Mouse (Mus musculus) erythroblast, embryonic 14.5 days (primary cell): ENCODE measurements around the gene Sars2. TPM values are rescaled to one million over a fixed set of nuclear protein-coding genes. Genes with fewer than 3 reads are reported as not detected.
A peak's percentile ranks its signal among the peaks of the same experiment; 100 is the strongest.

Experiments used
- H3K27me3 ChIP-seq: 2 replicates; pipeline ENCODE4 v1.6.1; 2012; ENCODE audit warnings: inconsistent platforms; ENCODE audit not compliant: control insufficient read depth
- H3K36me3 ChIP-seq: 2 replicates; pipeline ENCODE4 v1.6.1; 2012; ENCODE audit warnings: mild to moderate bottlenecking, inconsistent platforms; ENCODE audit not compliant: control insufficient read depth
- H3K4me1 ChIP-seq: 2 replicates; pipeline ENCODE4 v1.6.1; 2012; ENCODE audit warnings: inconsistent platforms; ENCODE audit not compliant: control insufficient read depth
- H3K4me3 ChIP-seq: replicated peaks from 2 replicates; pipeline ENCODE3; 2012; ENCODE audit warnings: moderate library complexity, mild to moderate bottlenecking, inconsistent platforms
- H3K9me3 ChIP-seq: 2 replicates; pipeline ENCODE4 v1.6.1; 2012; ENCODE audit warnings: low read length, inconsistent platforms, mixed read lengths; ENCODE audit not compliant: control insufficient read depth
- GATA1 ChIP-seq: IDR thresholded peaks from 2 replicates; pipeline ENCODE4 v1.6.1; 2012; ENCODE audit warnings: low read length, inconsistent platforms, mixed read lengths
- TAL1 ChIP-seq: IDR thresholded peaks from 3 replicates; pipeline ENCODE4 v1.6.1; 2012; ENCODE audit warnings: low read length, inconsistent platforms, mixed read lengths
- polyA plus RNA-seq: library from polyadenylated mRNA; stranded (reverse); fragments of >175 nt; gene quantifications from 2 replicates; pipeline ENCODE4 v1.2.3, GENCODE M21; 2012

Gene Sars2
- polyA plus RNA-seq, 1 experiment: 2.7 TPM

DNA sequence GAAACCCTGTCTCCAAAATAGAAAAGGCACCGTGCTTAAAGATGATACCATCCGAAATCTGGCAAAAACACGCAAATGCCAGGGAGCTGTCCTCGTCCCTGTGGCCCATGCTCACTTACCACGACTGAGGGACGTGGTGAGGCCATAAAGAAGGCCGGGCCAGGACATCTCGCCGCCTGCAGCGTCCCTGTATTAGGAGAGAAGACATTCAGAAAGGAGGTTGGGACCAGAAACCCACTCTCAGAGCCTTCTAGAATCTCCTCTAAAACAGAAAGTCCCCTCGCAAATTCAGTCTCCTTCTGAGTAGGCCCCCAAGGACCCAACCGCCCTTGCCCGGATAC is 454 bp upstream of the Sars2 start:
- H3K4me3 ChIP-seq: peak overlapping the region; percentile 89
- H3K36me3 ChIP-seq: peaks cover 52% of the 10 kb centered on the region
- peaks cover 32% of the 10 kb centered on the region for H3K4me1 ChIP-seq
- H3K27me3 ChIP-seq: no peaks in the 10 kb centered on the region
- no peaks in the 10 kb centered on the region for H3K9me3 ChIP-seq
- TF ChIP-seq TAL1 (no peak), GATA1 (no peak)

DNA sequence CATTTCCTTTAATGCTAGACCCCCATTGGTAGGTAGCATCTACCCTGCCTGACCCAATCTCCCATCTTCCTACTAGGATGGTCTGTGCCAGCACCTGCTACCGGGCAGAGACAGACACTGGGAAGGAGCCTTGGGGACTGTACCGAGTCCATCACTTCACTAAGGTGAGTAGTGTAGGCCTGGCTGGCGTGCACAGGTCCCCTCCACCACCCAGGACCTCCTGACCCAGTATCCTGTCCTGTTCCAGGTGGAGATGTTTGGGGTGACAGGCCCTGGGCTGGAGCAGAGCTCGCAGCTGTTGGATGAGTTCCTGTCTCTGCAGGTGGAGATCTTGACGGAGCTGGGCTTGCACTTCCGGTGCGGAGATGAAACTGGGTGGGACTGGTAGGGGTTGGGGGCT is 8.1 kb downstream of the Sars2 start:
- no peak overlapping the region for H3K4me3 ChIP-seq
- H3K4me1 ChIP-seq: peaks cover 3% of the 10 kb centered on the region
- H3K36me3 ChIP-seq: peaks cover 61% of the 10 kb centered on the region
- H3K27me3 ChIP-seq: no peaks in the 10 kb centered on the region
- H3K9me3 ChIP-seq: no peaks in the 10 kb centered on the region
- TF ChIP-seq TAL1: no peak
- TF ChIP-seq GATA1: no peak

DNA sequence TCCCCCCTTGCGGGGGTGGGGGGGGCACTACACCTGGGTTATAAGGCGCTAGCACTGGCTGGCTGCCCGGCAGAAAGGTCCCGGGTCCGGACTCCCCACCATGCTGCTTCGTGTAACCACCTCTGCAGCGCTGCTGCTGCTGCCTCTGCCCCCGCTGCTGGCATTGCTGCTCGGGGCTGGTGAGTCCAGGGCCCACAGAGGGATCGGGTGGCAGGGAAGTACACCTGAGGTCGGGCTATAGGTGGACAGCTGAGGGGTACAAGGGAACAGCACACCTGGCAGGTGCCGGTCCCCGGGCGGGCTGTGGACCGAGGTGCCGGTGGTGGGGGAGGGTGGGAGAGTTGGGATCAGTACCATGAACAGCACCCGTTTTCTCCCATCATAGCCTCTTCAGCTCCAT is 14.3 kb downstream of the Sars2 start, which contains the start of gene Ccer2:
TSS of gene Ccer2 (plus strand) at position 96 of the 400 bp plus-strand sequence.
- Histone ChIP-seq H3K36me3 (peaks cover 48% of the 10 kb centered on the region), H3K4me1 (no peaks in the 10 kb centered on the region), H3K27me3 (peaks cover 23% of the 10 kb centered on the region), H3K4me3 (no peak within 1 kb of the TSS), H3K9me3 (no peaks in the 10 kb centered on the region)
- TF ChIP-seq TAL1 (no peak), GATA1 (no peak)

DNA sequence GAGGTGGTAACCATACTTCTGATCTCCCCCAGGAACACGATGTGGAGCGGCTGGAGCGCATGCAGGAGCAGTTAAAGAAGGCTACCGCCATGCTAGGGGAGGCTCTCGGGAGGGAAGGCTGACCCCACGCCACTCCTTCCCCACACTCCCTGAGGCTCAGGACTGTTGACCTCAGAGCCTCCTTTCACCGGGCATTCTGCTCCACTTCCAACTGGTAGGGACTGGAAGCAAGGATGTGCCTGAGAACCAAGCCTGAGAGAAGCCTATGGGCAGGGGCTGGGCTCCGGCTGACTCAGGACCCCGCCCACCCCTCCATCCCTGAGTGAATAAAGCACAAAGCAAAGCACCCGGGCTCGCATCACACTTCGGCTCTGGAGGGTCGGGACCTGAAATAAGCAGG is 16.8 kb downstream of the Sars2 start:
- Histone ChIP-seq H3K9me3 (no peaks in the 10 kb centered on the region), H3K4me3 (no peak overlapping the region), H3K36me3 (peaks cover 55% of the 10 kb centered on the region), H3K27me3 (peaks cover 23% of the 10 kb centered on the region), H3K4me1 (no peaks in the 10 kb centered on the region)
- no peak for TF ChIP-seq TAL1
- TF ChIP-seq GATA1: no peak

GRCm38 (mm10) chr7:28761907-28762306 is 20.1 kb downstream of the Sars2 start:
- no peaks in the 10 kb centered on the region for H3K9me3 ChIP-seq
- H3K4me3 ChIP-seq: no peak overlapping the region
- H3K27me3 ChIP-seq: peaks cover 5% of the 10 kb centered on the region
- H3K36me3 ChIP-seq: peaks cover 52% of the 10 kb centered on the region
- TF ChIP-seq TAL1: no peak
- TF ChIP-seq GATA1: no peak
- peaks cover 19% of the 10 kb centered on the region for H3K4me1 ChIP-seq

DNA sequence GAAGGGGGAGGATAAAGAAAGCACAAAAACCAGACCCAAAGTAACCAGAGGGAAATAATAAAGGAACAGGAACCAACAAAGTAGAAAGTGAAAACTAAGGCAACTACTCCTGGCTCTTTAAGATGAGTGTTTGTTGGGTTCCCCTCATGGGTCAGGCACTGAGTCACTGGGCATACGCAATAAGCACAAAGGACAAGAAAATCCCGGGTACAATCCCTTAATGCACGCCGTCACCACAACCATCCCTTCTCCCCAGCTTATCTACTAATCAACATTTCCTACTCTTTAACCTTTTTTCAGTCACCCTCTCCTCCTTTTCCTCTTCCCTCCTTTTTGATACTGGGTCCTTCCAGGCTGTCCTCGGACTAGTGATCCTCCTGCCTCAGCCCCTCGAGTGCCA is 23.4 kb downstream of the Sars2 start:
- Histone ChIP-seq H3K4me3 (peak overlapping the region; percentile 81), H3K4me1 (peaks cover 51% of the 10 kb centered on the region), H3K9me3 (no peaks in the 10 kb centered on the region), H3K27me3 (no peaks in the 10 kb centered on the region), H3K36me3 (peaks cover 28% of the 10 kb centered on the region)
- TF ChIP-seq GATA1 (no peak), TAL1 (no peak)

DNA sequence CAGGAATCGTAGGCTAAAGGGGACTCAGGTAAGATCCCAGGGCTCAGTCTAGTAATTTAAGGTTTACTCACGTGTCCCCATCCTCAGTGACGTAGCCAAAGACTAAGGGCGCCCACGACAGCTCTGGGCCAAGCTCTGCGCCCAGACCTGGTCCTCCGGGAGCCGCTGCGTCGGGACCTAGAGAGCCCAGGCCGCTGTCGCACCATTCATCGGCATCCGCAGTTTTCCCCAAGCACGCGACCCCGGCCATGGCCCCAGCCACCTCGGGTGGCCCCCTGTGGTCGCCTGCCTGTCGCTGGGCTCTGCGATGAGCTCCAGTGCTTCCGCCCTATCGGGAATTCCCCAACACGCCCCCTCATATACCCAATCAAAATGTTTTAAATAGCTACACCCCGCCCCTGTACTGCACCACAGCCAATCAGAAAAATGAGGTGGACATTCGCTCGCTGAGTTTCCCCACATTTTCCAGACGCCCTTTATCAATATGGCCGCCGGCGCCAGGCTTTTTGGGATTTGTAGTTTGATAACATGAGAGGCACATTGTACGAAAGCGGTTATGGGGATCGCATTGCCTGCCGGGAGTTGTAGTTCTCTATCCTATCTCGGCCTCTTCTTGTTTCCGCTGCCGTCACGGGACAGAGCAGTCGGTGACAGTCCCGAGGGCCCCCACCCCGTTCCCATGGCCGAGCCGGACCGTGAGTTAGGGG is 24.5 kb downstream of the Sars2 start, which contains the start of gene Sirt2:
TSS of gene Sirt2 (plus strand) at position 563 of the 707 bp plus-strand sequence.
- H3K27me3 ChIP-seq: no peaks in the 10 kb centered on the region
- peaks cover 62% of the 10 kb centered on the region for H3K4me1 ChIP-seq
- H3K36me3 ChIP-seq: peaks cover 18% of the 10 kb centered on the region
- TF ChIP-seq GATA1 (peak; percentile 15; the same call in 1 of the 2 replicates), TAL1 (no peak)
- H3K4me3 ChIP-seq: peak within 1 kb of the TSS; percentile 81
- no peaks in the 10 kb centered on the region for H3K9me3 ChIP-seq

- TF ChIP-seq GATA1: no peak
- TF ChIP-seq TAL1: no peak
- H3K27me3 ChIP-seq: no peaks in the 10 kb centered on the region
- H3K4me3 ChIP-seq: peak overlapping the region; percentile 81
- peaks cover 68% of the 10 kb centered on the region for H3K4me1 ChIP-seq
- H3K36me3 ChIP-seq: peaks cover 15% of the 10 kb centered on the region
- H3K9me3 ChIP-seq: no peaks in the 10 kb centered on the region
These were observed 25.1 kb downstream of the Sars2 start for GRCm38 (mm10) chr7:28766910-28767309.

DNA sequence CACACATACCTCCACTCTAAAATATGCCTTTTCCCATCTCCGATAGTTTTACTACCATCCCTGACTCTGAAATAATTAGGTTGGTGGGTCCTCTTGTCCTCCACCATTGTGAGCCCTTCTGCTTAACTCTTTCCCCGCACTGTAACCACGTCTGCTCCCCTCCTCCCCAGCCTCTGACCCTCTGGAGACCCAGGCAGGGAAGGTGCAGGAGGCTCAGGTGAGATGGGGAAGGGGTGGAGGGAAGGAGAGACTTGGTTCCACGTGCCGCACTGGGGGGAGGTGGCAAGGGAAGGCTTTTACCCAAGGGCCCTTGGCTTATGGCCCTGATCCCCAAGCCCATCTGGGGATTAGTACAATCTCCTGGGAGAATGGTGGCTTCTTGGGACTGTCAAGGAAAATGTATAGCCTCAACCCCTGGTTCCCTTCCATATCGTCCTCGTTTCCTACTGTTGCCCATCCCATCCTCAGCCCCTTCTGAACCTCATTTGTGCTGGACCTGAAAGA is 25.7 kb downstream of the Sars2 start, which contains the start of gene Nfkbib:
TSS of gene Nfkbib (minus strand) at position 51 of the 504 bp plus-strand sequence.
- Histone ChIP-seq H3K4me1 (peaks cover 68% of the 10 kb centered on the region), H3K36me3 (peaks cover 12% of the 10 kb centered on the region), H3K27me3 (no peaks in the 10 kb centered on the region), H3K4me3 (peak within 1 kb of the TSS; percentile 81), H3K9me3 (no peaks in the 10 kb centered on the region)
- TF ChIP-seq GATA1: no peak
- TF ChIP-seq TAL1: no peak
